Mouse (Mus musculus): ENCODE results near the gene Atg2a. TPM values are rescaled to one million over a fixed set of nuclear protein-coding genes. Genes with fewer than 3 reads are reported as not detected.

Atg2a gene
- 11.6 and 11.7 TPM in 2 replicates for polyA plus RNA-seq (2015; fragmentation: Nextera tagmentation; extraction: Ambion mirVana)

DNA sequence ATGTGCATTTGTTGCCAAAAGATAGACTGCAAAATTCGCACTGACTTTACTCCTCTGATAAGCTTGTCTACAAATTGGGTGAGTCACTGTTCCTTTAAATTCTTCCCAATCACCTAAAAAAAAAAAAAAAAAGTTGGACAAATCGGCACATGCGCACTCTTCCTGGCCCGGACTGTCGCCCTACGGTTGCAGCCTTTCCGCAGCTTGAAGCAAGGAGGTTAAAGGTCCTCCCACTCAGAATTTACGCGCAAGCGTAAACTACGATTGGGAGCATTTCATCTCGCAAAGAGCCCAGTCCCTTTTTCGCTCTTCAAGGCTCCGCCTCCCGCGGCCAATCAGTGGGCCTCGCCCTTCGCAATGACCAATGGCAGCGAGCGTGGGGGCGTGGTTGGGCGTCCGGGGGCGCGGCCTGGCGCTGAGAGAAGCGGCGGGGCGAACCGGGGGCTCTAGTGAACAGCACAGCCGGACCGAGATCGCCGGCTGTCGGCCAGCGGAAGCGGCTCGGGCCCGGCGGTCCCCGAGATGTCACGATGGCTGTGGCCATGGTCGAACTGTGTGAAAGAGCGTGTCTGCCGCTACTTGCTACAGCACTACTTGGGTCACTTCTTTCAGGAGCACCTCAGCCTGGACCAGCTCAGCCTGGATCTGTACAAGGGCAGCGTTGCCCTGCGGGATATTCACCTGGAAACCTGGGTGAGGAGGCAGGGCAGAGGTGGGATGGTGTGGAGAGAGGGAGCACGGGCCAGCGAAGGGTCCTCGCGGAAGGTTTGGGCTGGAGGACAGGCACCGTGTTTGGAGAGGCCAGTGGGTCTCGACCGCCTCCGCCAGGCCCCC lies at the start of gene Atg2a:
TSS of gene Atg2a (plus strand) at position 395 of the 834 bp plus-strand sequence.
- H3K4me1 ChIP-seq (replicated peaks): peaks cover 18% of the 10 kb centered on the region
- WGBS: under 1% methylated on average over 55 of the region's 55 CpGs
- peak within 1 kb of the TSS; percentile 90 for H3K4me2 ChIP-seq
- H3K9me3 ChIP-seq: no peaks in the 10 kb centered on the region
- H3K36me3 ChIP-seq: peaks cover 30% of the 10 kb centered on the region
- peak within 1 kb of the TSS; percentile 76 for H3K27ac ChIP-seq
- peak within 1 kb of the TSS; percentile 98 for H3K9ac ChIP-seq
- no peaks in the 10 kb centered on the region for H3K27me3 ChIP-seq
- peak within 1 kb of the TSS; percentile 90 for H3K4me3 ChIP-seq
- peak; percentile 94 for ATAC-seq (ENCODE audit: low FRiP score)

DNA sequence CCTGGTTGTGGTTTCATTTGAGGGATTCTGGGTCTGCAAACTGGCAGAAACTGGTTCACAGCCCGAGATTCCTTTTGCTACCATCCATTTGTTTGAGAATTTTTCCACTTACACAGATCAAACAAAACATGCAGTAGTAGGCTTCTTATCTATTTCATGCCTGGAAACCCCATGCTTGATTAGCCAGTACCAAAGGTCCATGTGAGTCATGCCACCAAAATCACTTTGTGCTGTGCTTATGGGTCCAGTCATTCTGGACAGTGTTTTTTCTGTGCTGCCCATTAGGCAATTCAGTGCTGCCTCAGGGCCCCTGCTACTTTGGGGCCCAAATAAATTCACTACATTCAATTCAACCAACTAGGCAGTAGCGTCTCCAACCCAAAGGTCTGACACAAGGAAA lies 37.2 kb upstream of the Atg2a start:
- Histone ChIP-seq H3K9ac (no peak overlapping the region), H3K27ac (no peak overlapping the region), H3K27me3 (no peaks in the 10 kb centered on the region), H3K36me3 (no peaks in the 10 kb centered on the region), H3K4me3 (no peak overlapping the region), H3K4me2 (no peak overlapping the region), H3K4me1 (replicated peaks) (no peaks in the 10 kb centered on the region), H3K9me3 (no peaks in the 10 kb centered on the region)
- 84% methylated on average over 2 of the region's 2 CpGs for WGBS
- ATAC-seq (ENCODE audit: low FRiP score): no peak

DNA sequence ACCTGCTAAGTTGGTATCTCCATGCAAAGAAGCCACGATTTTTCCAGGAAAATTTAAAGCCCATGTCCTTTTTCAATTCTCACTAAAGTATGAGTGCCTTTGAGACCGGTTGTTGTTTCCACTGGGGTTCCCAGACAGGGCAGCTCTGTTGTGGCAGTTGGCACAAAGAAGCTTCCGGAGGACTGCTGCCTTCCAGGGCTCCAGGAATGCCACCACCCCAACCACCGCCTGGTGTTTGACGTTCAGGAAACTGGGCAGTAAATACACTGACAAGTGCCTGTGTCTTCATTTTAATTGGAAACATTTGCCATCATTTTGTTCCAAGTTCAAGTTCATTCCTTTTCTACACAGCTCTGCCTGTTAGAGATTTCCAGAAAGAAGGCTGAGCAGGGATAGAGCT lies 34.8 kb upstream of the Atg2a start:
- no peaks in the 10 kb centered on the region for H3K4me1 ChIP-seq (replicated peaks)
- 81% methylated on average over 5 of the region's 5 CpGs for WGBS
- H3K4me3 ChIP-seq: no peak overlapping the region
- no peaks in the 10 kb centered on the region for H3K36me3 ChIP-seq
- no peak for ATAC-seq (ENCODE audit: low FRiP score)
- H3K4me2 ChIP-seq: no peak overlapping the region
- no peak overlapping the region for H3K27ac ChIP-seq
- no peaks in the 10 kb centered on the region for H3K27me3 ChIP-seq
- H3K9ac ChIP-seq: no peak overlapping the region
- H3K9me3 ChIP-seq: no peaks in the 10 kb centered on the region

DNA sequence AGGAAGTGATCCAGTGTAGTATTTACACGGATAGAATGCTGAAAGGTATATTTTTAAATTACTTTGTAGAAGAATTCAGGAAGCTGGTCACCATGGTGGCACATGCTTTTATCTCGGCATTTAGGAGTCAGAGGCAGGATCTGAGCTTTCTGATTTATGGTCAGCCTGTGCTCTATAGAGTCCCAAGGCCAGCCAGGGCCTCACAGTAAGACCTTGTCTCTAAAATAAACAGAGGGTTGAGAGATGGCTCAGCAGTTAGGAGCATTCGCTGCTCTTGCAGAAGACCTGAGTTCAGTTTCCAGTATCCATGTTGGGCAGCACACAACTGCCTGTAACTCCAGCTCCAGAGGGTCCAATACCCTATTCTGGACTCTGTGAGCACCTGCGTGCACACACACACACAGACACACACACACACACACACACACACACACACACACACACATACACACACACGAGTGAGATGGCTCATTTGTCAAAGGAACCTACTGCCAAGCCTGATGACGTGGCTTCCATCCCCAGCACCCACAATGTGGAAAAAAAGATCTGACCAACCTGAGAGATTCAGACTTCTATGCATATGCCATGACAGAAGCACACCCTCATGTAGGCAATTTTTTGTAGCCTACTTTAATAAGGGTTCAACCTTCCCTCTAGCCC lies 25.3 kb upstream of the Atg2a start:
- no peak overlapping the region for H3K4me3 ChIP-seq
- 79% methylated on average over 6 of the region's 6 CpGs for WGBS
- H3K4me2 ChIP-seq: no peak overlapping the region
- ATAC-seq (ENCODE audit: low FRiP score): no peak
- no peak overlapping the region for H3K9ac ChIP-seq
- H3K4me1 ChIP-seq (replicated peaks): no peaks in the 10 kb centered on the region
- no peaks in the 10 kb centered on the region for H3K36me3 ChIP-seq
- H3K27ac ChIP-seq: no peak overlapping the region
- H3K9me3 ChIP-seq: no peaks in the 10 kb centered on the region
- H3K27me3 ChIP-seq: no peaks in the 10 kb centered on the region

DNA sequence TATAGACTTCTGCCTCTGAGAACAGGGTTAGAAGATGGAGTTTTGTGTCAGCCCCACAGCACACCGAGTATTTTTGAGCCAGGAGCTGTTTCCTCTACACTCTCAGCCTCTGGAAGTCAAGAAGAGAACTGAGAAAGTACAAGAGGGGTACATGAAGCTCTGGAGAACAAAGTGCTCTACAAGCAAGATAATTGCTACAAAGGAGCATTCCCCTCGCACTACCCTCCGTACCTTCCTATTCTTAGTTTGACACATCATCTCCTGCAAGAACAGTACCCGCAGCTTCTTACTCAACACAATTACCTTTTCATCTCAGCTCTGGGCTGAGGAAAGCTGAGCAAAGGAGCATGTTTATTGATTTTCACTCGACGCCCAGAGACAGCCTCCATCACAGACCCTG lies 22.9 kb upstream of the Atg2a start:
- no peak for ATAC-seq (ENCODE audit: low FRiP score)
- Histone ChIP-seq H3K27ac (no peak overlapping the region), H3K36me3 (no peaks in the 10 kb centered on the region), H3K9me3 (no peaks in the 10 kb centered on the region), H3K4me3 (no peak overlapping the region), H3K27me3 (no peaks in the 10 kb centered on the region), H3K4me1 (replicated peaks) (no peaks in the 10 kb centered on the region), H3K4me2 (no peak overlapping the region), H3K9ac (no peak overlapping the region)
- 72% methylated on average over 6 of the region's 6 CpGs for WGBS

DNA sequence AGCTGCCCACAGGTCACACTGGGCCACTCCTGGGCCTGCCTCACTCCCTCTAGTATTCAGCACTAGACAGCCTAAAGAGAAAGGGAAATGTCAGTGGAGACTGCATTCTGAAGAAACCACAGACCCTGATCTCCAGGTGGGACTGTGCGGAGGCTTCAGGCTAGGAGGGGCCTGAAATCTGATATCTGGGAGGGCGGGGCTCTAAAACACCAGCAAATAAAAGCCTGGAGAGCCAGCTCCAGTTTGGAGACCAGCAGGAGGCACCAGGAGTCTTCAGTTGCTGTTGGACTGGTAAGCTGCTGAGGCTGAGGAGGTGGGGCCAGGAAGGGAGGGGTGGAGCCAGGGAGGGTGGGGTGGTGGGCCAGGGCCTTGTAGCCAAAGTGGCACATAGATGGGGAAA lies 15.3 kb upstream of the Atg2a start, which contains the start of gene Gpha2:
TSS of gene Gpha2 (plus strand) at position 246 of the 400 bp plus-strand sequence.
- Histone ChIP-seq H3K9me3 (no peaks in the 10 kb centered on the region), H3K4me2 (no peak within 1 kb of the TSS), H3K36me3 (peaks cover 48% of the 10 kb centered on the region), H3K9ac (no peak within 1 kb of the TSS), H3K4me3 (no peak within 1 kb of the TSS), H3K4me1 (replicated peaks) (no peaks in the 10 kb centered on the region), H3K27ac (no peak within 1 kb of the TSS), H3K27me3 (no peaks in the 10 kb centered on the region)
- 21% methylated on average over 2 of the region's 2 CpGs for WGBS
- ATAC-seq (ENCODE audit: low FRiP score): no peak

DNA sequence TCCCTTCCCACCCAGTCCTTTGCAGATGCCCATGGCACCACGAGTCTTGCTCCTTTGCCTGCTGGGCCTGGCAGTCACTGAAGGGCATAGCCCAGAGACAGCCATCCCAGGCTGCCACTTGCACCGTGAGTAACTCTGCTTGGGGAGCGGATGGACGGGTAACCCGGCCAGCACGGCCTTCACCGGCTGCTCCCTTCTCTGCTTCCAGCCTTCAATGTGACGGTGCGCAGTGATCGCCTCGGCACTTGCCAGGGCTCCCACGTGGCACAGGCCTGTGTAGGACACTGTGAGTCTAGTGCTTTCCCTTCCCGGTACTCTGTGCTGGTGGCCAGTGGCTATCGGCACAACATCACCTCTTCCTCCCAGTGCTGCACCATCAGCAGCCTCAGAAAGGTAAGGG lies 14.7 kb upstream of the Atg2a start:
- H3K27me3 ChIP-seq: no peaks in the 10 kb centered on the region
- H3K4me3 ChIP-seq: no peak overlapping the region
- H3K36me3 ChIP-seq: peaks cover 55% of the 10 kb centered on the region
- no peak for ATAC-seq (ENCODE audit: low FRiP score)
- H3K9me3 ChIP-seq: no peaks in the 10 kb centered on the region
- H3K4me2 ChIP-seq: no peak overlapping the region
- no peak overlapping the region for H3K9ac ChIP-seq
- no peaks in the 10 kb centered on the region for H3K4me1 ChIP-seq (replicated peaks)
- 90% methylated on average over 14 of the region's 14 CpGs for WGBS
- H3K27ac ChIP-seq: no peak overlapping the region

DNA sequence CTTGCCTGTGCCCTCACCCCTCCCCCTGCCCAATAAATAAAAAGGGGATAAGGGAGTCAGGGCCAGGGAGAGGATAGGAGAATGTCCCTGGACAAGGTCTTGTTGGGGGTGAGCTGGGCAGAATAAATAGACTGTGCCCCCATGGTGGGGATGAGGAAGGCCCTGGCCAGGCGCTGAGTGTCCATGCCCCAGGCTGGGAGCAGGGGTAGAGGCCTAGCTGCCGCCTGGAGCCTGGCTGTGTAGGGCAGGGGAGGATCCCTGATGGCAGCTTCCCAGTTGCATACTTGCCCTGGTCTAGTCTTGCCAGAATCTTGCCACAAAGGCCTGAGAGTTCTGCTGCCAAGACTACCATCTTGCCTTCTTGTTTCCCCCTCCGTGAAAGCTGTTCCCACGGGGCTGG lies 13.6 kb upstream of the Atg2a start:
- 81% methylated on average over 4 of the region's 4 CpGs for WGBS
- ATAC-seq (ENCODE audit: low FRiP score): no peak
- Histone ChIP-seq H3K4me3 (no peak overlapping the region), H3K27ac (no peak overlapping the region), H3K36me3 (peaks cover 66% of the 10 kb centered on the region), H3K27me3 (no peaks in the 10 kb centered on the region), H3K4me2 (no peak overlapping the region), H3K9me3 (no peaks in the 10 kb centered on the region), H3K4me1 (replicated peaks) (no peaks in the 10 kb centered on the region), H3K9ac (peak overlapping the region; percentile 29; the same call in 1 of the 2 replicates)

DNA sequence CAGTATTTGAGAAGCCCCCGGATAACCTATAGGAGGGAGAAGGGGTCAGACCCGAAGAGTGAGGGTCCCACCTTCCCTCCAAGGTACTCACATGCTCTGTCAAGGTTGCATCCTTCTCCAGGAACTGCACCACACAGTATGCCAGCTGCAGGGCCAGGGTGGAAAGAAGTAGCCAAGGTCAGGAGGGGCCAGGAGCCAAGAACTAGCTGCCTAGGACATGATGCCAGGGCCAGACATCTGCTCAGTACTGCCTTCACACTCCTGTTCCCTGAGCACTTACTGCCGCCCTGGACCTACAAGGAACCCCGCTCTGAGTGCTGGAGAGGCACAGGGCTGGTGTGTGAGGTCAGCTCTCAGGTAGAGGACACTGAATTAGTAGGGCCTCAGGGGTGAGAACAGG lies 11.1 kb upstream of the Atg2a start:
- Histone ChIP-seq H3K4me1 (replicated peaks) (peaks cover 22% of the 10 kb centered on the region), H3K9ac (no peak overlapping the region), H3K4me3 (no peak overlapping the region), H3K36me3 (peaks cover 81% of the 10 kb centered on the region), H3K27me3 (no peaks in the 10 kb centered on the region), H3K9me3 (no peaks in the 10 kb centered on the region), H3K4me2 (no peak overlapping the region), H3K27ac (no peak overlapping the region)
- WGBS: 89% methylated on average over 4 of the region's 4 CpGs
- no peak for ATAC-seq (ENCODE audit: low FRiP score)

DNA sequence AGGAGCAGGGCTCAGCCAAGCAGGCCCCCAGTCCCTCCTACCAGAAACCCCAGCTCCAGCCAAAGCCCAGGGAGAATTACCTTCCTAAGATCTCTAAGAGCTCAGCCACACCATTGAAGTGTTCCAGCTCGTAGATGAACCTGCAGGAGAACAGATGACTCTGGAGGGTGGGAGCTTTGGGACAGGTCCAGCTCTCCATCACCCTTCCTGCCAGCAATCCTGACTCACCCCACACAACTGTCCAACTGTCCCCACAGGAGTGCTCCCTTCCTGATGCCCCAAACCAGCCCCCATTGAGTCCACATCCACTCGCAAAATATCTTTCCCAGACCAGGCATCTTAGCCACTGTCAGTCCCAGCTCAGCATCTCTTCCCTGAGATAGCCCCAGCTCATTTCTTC lies 10.4 kb upstream of the Atg2a start:
- Histone ChIP-seq H3K9ac (no peak overlapping the region), H3K4me2 (no peak overlapping the region), H3K36me3 (peaks cover 81% of the 10 kb centered on the region), H3K4me3 (no peak overlapping the region), H3K9me3 (no peaks in the 10 kb centered on the region), H3K27me3 (no peaks in the 10 kb centered on the region), H3K27ac (no peak overlapping the region), H3K4me1 (replicated peaks) (peaks cover 22% of the 10 kb centered on the region)
- no peak for ATAC-seq (ENCODE audit: low FRiP score)
- WGBS: 88% methylated on average over 2 of the region's 2 CpGs

DNA sequence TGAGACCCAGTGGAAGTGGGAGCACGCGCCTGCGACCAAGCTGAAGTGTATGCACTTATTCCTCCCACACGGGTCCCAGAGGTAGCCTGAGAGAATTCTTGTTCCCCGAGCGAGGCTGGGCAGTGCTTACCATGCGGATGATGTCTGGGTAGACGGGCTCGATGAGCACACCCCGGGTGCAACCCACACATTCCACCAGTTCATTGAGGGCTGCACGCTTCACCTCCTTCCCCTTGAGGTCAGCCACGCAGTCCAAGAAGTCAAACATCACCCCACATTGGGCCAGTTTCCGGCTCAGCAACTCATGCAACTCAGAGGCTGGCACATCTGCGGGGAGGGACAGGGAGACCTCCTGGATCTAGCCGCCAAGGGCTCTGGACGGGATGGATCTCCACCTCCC lies 7.8 kb upstream of the Atg2a start:
- ATAC-seq (ENCODE audit: low FRiP score): no peak
- H3K4me2 ChIP-seq: 0 out of 2 replicates have a peak overlapping the region, but pooled peaks have one; percentile 83
- H3K27ac ChIP-seq: no peak overlapping the region
- peaks cover 57% of the 10 kb centered on the region for H3K36me3 ChIP-seq
- peak overlapping the region; percentile 91 for H3K9ac ChIP-seq
- H3K4me1 ChIP-seq (replicated peaks): peaks cover 26% of the 10 kb centered on the region
- WGBS: 84% methylated on average over 16 of the region's 16 CpGs
- no peaks in the 10 kb centered on the region for H3K9me3 ChIP-seq
- no peak overlapping the region; the same call in 1 of the 2 replicates for H3K4me3 ChIP-seq
- H3K27me3 ChIP-seq: no peaks in the 10 kb centered on the region

DNA sequence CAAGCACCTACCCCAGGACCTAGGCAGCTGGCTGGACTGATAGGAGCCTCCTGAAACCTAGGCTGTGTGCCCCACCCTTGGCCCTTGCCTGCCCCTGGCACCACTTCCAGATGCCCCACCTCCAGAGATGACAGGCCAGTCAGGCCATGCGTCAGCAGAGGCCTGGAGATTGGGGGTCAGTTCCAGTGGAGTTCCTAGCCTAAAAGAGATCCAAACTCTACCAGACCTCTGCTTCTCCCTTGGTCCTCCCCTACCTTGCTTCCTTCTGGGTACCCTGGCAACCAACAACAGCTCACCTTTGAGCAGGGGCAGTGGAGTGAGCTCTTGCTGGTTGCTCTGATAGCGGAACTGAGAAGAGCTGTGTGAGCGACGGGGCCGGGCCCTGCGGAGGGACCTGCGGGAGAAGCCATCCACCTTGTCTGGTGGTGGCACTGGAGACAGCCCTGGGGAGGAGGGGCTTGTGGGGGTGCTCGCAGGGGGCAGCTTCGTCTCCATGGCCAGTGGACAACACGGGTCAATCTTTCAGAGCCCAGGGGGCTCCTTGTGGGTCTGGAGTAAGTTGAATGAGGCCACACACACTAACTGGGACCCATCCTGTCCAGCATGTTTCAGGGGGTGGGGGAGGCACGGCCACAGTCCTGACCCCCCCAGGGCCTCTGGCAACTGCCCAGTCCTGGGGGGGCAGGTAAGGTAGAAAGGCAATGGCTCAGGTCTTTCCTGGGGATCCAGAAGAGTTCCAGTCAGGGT lies 7.0 kb upstream of the Atg2a start:
- Histone ChIP-seq H3K4me1 (replicated peaks) (peaks cover 26% of the 10 kb centered on the region), H3K36me3 (peaks cover 49% of the 10 kb centered on the region), H3K9me3 (no peaks in the 10 kb centered on the region), H3K4me2 (peak overlapping the region; percentile 83), H3K27ac (no peak overlapping the region), H3K27me3 (no peaks in the 10 kb centered on the region), H3K4me3 (peak overlapping the region; percentile 71), H3K9ac (peak overlapping the region; percentile 91)
- WGBS: 72% methylated on average over 11 of the region's 11 CpGs
- ATAC-seq (ENCODE audit: low FRiP score): no peak
